Mouse (Mus musculus): ENCODE data around the gene Hip1. TPM values are rescaled to one million over a fixed set of nuclear protein-coding genes. Genes with fewer than 3 reads are reported as not detected.
A peak's percentile ranks its signal among the peaks of the same experiment; 100 is the strongest.

Gene Hip1
- polyA plus RNA-seq, 1 experiment from 2014 or later: 32.7 TPM

- H3K4me3 ChIP-seq (ENCODE audit: low read depth, low read length): no peak overlapping the region
- no peaks in the 10 kb centered on the region for H3K36me3 ChIP-seq (ENCODE audit: control insufficient read depth, insufficient read depth, low read length)
- peaks cover 6% of the 10 kb centered on the region for H3K4me1 ChIP-seq (replicated peaks; ENCODE audit: control insufficient read depth, insufficient read depth, low read length)
- H3K27me3 ChIP-seq (replicated peaks; ENCODE audit: control insufficient read depth, insufficient read depth, low read length): no peaks in the 10 kb centered on the region
- no peaks in the 10 kb centered on the region for H3K9me3 ChIP-seq (ENCODE audit: control insufficient read depth, low read length)
- peak overlapping the region; percentile 33; the same call in 1 of the 2 replicates for H3K27ac ChIP-seq (ENCODE audit: low read depth)
- H3K9ac ChIP-seq (ENCODE audit: low read length): no peak overlapping the region
- ATAC-seq (replicated peaks; ENCODE audit: low FRiP score, low TSS enrichment, low read depth) (0 out of 2 replicates have a peak, but pooled peaks have one; percentile 36), DNase-seq (ENCODE audit: low spot score) (no peak)
- 0 out of 2 replicates have a peak overlapping the region, but pooled peaks have one; percentile 2 for H3K4me2 ChIP-seq (ENCODE audit: low read length)
- 35% methylated on average over 11 of the region's 11 CpGs for WGBS
These were observed 20.0 kb downstream of the Hip1 start for GRCm38 (mm10) chr5:135524660-135525560.

GRCm38 (mm10) chr5:135524087-135524486 is 20.8 kb downstream of the Hip1 start:
- H3K4me3 ChIP-seq (ENCODE audit: low read depth, low read length): no peak overlapping the region
- DNase-seq (ENCODE audit: low spot score) (no peak), ATAC-seq (replicated peaks; ENCODE audit: low FRiP score, low TSS enrichment, low read depth) (no peak)
- H3K4me2 ChIP-seq (ENCODE audit: low read length): no peak overlapping the region
- H3K9ac ChIP-seq (ENCODE audit: low read length): no peak overlapping the region
- 80% methylated on average over 2 of the region's 2 CpGs for WGBS
- no peaks in the 10 kb centered on the region for H3K27me3 ChIP-seq (replicated peaks; ENCODE audit: control insufficient read depth, insufficient read depth, low read length)
- H3K4me1 ChIP-seq (replicated peaks; ENCODE audit: control insufficient read depth, insufficient read depth, low read length): peaks cover 6% of the 10 kb centered on the region
- no peaks in the 10 kb centered on the region for H3K36me3 ChIP-seq (ENCODE audit: control insufficient read depth, insufficient read depth, low read length)
- H3K27ac ChIP-seq (ENCODE audit: low read depth): no peak overlapping the region
- no peaks in the 10 kb centered on the region for H3K9me3 ChIP-seq (ENCODE audit: control insufficient read depth, low read length)

- no peak for ATAC-seq (replicated peaks; ENCODE audit: low FRiP score, low TSS enrichment, low read depth)
- H3K9ac ChIP-seq (ENCODE audit: low read length): no peak overlapping the region
- H3K4me2 ChIP-seq (ENCODE audit: low read length): no peak overlapping the region
- no peak overlapping the region for H3K27ac ChIP-seq (ENCODE audit: low read depth)
- no peaks in the 10 kb centered on the region for H3K27me3 ChIP-seq (replicated peaks; ENCODE audit: control insufficient read depth, insufficient read depth, low read length)
- DNase-seq (ENCODE audit: low spot score): no peak
- H3K4me3 ChIP-seq (ENCODE audit: low read depth, low read length): no peak overlapping the region
- peaks cover 6% of the 10 kb centered on the region for H3K4me1 ChIP-seq (replicated peaks; ENCODE audit: control insufficient read depth, insufficient read depth, low read length)
- H3K36me3 ChIP-seq (ENCODE audit: control insufficient read depth, insufficient read depth, low read length): no peaks in the 10 kb centered on the region
- H3K9me3 ChIP-seq (ENCODE audit: control insufficient read depth, low read length): no peaks in the 10 kb centered on the region
- 52% methylated on average over 9 of the region's 9 CpGs for WGBS
These were observed 22.7 kb downstream of the Hip1 start for GRCm38 (mm10) chr5:135522111-135522722.

- WGBS: 86% methylated on average over 5 of the region's 5 CpGs
- no peak overlapping the region for H3K4me2 ChIP-seq (ENCODE audit: low read length)
- H3K9ac ChIP-seq (ENCODE audit: low read length): no peak overlapping the region
- DNase-seq (ENCODE audit: low spot score) (no peak), ATAC-seq (replicated peaks; ENCODE audit: low FRiP score, low TSS enrichment, low read depth) (no peak)
- no peak overlapping the region for H3K4me3 ChIP-seq (ENCODE audit: low read depth, low read length)
- peaks cover 7% of the 10 kb centered on the region; the same call in 1 of the 2 replicates for H3K9me3 ChIP-seq (ENCODE audit: control insufficient read depth, low read length)
- no peaks in the 10 kb centered on the region for H3K36me3 ChIP-seq (ENCODE audit: control insufficient read depth, insufficient read depth, low read length)
- H3K27me3 ChIP-seq (replicated peaks; ENCODE audit: control insufficient read depth, insufficient read depth, low read length): no peaks in the 10 kb centered on the region
- no peaks in the 10 kb centered on the region for H3K4me1 ChIP-seq (replicated peaks; ENCODE audit: control insufficient read depth, insufficient read depth, low read length)
- H3K27ac ChIP-seq (ENCODE audit: low read depth): no peak overlapping the region
These were observed 27.5 kb downstream of the Hip1 start for GRCm38 (mm10) chr5:135517348-135517883.

GRCm38 (mm10) chr5:135513131-135513530 is 31.8 kb downstream of the Hip1 start:
- 66% methylated on average over 4 of the region's 4 CpGs for WGBS
- Histone ChIP-seq H3K27ac (ENCODE audit: low read depth) (no peak overlapping the region), H3K9me3 (ENCODE audit: control insufficient read depth, low read length) (peaks cover 7% of the 10 kb centered on the region; the same call in 1 of the 2 replicates), H3K4me2 (ENCODE audit: low read length) (no peak overlapping the region), H3K9ac (ENCODE audit: low read length) (no peak overlapping the region), H3K27me3 (replicated peaks; ENCODE audit: control insufficient read depth, insufficient read depth, low read length) (no peaks in the 10 kb centered on the region), H3K36me3 (ENCODE audit: control insufficient read depth, insufficient read depth, low read length) (no peaks in the 10 kb centered on the region), H3K4me3 (ENCODE audit: low read depth, low read length) (no peak overlapping the region), H3K4me1 (replicated peaks; ENCODE audit: control insufficient read depth, insufficient read depth, low read length) (no peaks in the 10 kb centered on the region)
- DNase-seq (ENCODE audit: low spot score) (no peak), ATAC-seq (replicated peaks; ENCODE audit: low FRiP score, low TSS enrichment, low read depth) (no peak; the same call in 1 of the 2 replicates)

- Histone ChIP-seq H3K9me3 (ENCODE audit: control insufficient read depth, low read length) (peaks cover 7% of the 10 kb centered on the region; the same call in 1 of the 2 replicates), H3K27ac (ENCODE audit: low read depth) (no peak overlapping the region), H3K9ac (ENCODE audit: low read length) (no peak overlapping the region), H3K4me3 (ENCODE audit: low read depth, low read length) (no peak overlapping the region), H3K36me3 (ENCODE audit: control insufficient read depth, insufficient read depth, low read length) (no peaks in the 10 kb centered on the region), H3K27me3 (replicated peaks; ENCODE audit: control insufficient read depth, insufficient read depth, low read length) (no peaks in the 10 kb centered on the region), H3K4me1 (replicated peaks; ENCODE audit: control insufficient read depth, insufficient read depth, low read length) (no peaks in the 10 kb centered on the region), H3K4me2 (ENCODE audit: low read length) (no peak overlapping the region)
- DNase-seq (ENCODE audit: low spot score) (no peak), ATAC-seq (replicated peaks; ENCODE audit: low FRiP score, low TSS enrichment, low read depth) (no peak)
- 62% methylated on average over 5 of the region's 5 CpGs for WGBS
These were observed 33.8 kb downstream of the Hip1 start for GRCm38 (mm10) chr5:135511105-135511504.

- no peaks in the 10 kb centered on the region for H3K4me1 ChIP-seq (replicated peaks; ENCODE audit: control insufficient read depth, insufficient read depth, low read length)
- no peak overlapping the region for H3K4me2 ChIP-seq (ENCODE audit: low read length)
- no peak overlapping the region for H3K4me3 ChIP-seq (ENCODE audit: low read depth, low read length)
- DNase-seq (ENCODE audit: low spot score) (no peak), ATAC-seq (replicated peaks; ENCODE audit: low FRiP score, low TSS enrichment, low read depth) (no peak)
- H3K9ac ChIP-seq (ENCODE audit: low read length): no peak overlapping the region
- H3K27ac ChIP-seq (ENCODE audit: low read depth): no peak overlapping the region
- no peaks in the 10 kb centered on the region for H3K27me3 ChIP-seq (replicated peaks; ENCODE audit: control insufficient read depth, insufficient read depth, low read length)
- WGBS: 85% methylated on average over 3 of the region's 3 CpGs
- no peaks in the 10 kb centered on the region for H3K36me3 ChIP-seq (ENCODE audit: control insufficient read depth, insufficient read depth, low read length)
- H3K9me3 ChIP-seq (ENCODE audit: control insufficient read depth, low read length): no peaks in the 10 kb centered on the region
These were observed 36.6 kb downstream of the Hip1 start for GRCm38 (mm10) chr5:135508284-135508683.

GRCm38 (mm10) chr5:135507561-135508273 is 37.2 kb downstream of the Hip1 start:
- DNase-seq (ENCODE audit: low spot score) (no peak), ATAC-seq (replicated peaks; ENCODE audit: low FRiP score, low TSS enrichment, low read depth) (no peak)
- no peaks in the 10 kb centered on the region for H3K36me3 ChIP-seq (ENCODE audit: control insufficient read depth, insufficient read depth, low read length)
- 69% methylated on average over 18 of the region's 18 CpGs for WGBS
- H3K4me3 ChIP-seq (ENCODE audit: low read depth, low read length): no peak overlapping the region
- H3K9ac ChIP-seq (ENCODE audit: low read length): no peak overlapping the region
- H3K4me1 ChIP-seq (replicated peaks; ENCODE audit: control insufficient read depth, insufficient read depth, low read length): no peaks in the 10 kb centered on the region
- no peaks in the 10 kb centered on the region for H3K27me3 ChIP-seq (replicated peaks; ENCODE audit: control insufficient read depth, insufficient read depth, low read length)
- no peaks in the 10 kb centered on the region for H3K9me3 ChIP-seq (ENCODE audit: control insufficient read depth, low read length)
- no peak overlapping the region for H3K27ac ChIP-seq (ENCODE audit: low read depth)
- H3K4me2 ChIP-seq (ENCODE audit: low read length): no peak overlapping the region
